Mouse (Mus musculus): ENCODE results near the gene Kxd1.

Gene Kxd1

DNA sequence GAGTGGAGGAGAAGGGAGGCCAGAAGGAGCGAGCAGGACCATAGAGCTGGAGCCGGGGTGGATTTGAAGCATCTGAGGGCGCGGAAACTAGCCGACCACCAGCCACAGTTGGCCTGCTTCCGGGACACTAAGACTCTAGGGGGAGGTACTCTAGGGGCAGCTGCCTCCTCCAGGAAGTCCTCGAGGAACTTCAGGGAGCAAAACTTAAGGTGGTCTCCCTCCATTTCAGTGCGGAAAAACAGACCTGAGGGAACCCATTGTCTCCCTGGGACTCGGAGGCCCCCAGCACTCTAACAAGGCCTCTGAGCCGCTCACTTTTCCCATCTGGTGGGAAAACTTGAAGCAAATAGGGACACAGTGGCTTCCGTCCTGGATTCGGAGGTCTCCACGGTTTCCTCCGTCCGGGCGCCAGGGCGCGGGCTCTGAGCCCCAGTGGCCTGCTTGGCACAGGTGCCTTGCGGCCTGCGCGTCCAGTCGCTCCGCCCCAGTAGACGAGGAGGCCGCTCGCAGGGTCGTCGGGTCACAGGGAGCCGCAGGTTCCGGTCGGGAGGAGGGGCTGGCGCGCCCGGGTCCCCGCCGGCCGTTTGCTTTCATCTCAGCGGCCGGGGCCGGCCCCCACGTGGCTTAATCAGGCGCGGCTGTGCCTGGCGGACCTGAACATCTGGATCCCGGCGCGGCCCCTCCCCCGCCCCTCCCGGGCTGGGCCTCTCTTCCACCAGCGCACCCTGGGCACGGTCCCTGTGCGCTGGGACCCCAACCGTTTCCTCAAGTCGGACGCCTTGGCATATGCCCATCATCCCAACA is 39.6 kb downstream of the Kxd1 start:
- in situ Hi-C loops (cut with MboI; ENCODE audit: low pct_unique_long_range_greater_than_20kb in 1 of 2, low sequenced_read_pairs in 2 of 2, unreplicated experiment in 1 of 2) = no loop called here

DNA sequence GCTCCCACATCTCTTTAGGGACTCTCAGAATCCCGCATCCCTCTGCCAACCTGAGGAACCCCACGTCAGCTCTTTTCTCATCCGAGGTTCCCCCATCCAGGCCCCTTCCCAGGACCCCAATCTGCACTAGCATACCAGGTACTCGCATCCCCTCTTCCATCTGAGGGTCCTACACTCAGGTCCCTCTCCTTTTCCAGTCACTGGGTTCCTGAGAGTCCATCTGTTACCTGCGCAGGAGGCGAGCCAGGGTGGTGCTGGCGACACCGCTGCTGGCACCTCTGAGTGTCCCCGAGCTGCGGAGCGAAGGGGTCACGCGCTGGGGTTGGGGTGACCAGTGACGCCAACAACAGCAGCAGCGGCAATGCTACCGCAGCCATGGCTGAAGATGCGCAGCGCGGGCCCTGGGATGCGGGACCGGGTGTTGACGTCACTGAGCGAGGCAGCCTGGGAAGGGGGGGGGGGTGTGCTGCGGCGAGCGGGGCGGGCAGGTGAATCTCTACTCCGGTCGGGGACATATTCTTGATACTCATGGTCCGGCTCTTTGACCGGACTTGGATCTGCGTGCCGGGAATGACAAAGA is 40.7 kb downstream of the Kxd1 start, which contains the start of gene Tmem59l:
Gene Tmem59l (minus strand): TSS at position 418 of the 580 bp plus-strand sequence.
- in situ Hi-C loops (cut with MboI; ENCODE audit: low pct_unique_long_range_greater_than_20kb in 1 of 2, low sequenced_read_pairs in 2 of 2, unreplicated experiment in 1 of 2) = no loop called here

DNA sequence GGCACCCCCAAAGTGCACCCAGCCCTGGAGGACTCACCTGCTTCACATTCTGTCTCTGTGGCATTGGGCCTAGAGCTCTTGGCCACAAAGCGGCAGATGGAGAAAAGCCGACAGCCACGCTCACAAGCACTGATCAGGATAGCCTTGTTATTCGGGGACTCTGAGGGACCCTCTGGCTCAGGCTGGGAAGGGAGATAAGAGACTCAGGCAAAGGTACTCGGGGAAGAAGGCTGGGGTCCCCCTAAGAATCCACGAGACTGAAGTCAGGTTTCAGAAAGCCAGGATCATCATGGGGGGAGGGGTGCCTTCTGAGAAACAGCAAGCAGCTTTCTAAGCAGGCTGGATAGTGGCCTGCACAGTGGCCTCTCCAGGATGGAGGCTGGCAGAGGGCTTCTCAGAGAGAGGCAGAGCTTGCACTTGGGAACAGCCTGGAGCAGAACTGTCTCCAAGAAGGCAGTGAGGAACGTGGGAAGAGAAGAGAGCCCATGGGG is 41.5 kb downstream of the Kxd1 start:
- in situ Hi-C loops (cut with MboI; ENCODE audit: low pct_unique_long_range_greater_than_20kb in 1 of 2, low sequenced_read_pairs in 2 of 2, unreplicated experiment in 1 of 2) = no loop called here

DNA sequence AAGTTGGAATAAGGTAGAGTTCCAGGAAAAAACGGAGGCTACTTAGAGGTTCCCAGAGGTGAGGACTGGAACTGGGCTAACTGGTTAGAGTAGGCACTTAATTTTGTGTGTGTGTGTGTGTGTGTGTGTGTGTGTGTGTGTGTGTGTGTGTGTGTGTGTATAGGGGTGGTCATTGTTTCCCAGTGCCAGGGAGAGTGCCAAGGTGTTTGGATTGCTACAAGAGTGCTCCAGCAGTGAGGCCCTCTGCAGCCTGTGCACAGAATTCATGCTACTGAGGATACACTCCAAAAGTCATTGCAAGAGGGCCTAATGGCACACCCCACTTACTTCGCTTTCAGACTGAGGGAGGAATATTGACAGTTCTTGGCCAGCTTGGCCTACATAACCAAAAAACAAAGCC is 44.8 kb downstream of the Kxd1 start:
- in situ Hi-C loops (cut with MboI; ENCODE audit: low pct_unique_long_range_greater_than_20kb in 1 of 2, low sequenced_read_pairs in 2 of 2, unreplicated experiment in 1 of 2) = no loop called here

DNA sequence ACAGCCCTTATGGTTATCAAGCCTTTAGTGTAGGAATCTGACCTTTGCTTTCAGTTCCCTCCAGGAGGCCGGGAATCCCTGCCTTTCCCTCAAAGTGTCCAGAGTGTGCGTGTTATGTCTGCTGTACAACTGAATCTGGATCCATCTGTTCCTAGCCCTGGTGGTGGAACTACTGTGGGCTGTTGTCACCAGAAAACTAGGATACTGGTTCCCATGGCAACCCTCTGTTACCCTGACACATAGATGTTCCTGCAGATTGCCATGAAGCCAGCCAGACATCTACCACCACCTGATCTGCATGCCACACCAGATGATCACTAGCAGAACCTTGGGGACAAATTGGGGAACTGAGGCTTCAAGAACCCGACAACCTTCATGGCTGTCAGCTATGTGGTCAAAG is 45.8 kb downstream of the Kxd1 start:
- in situ Hi-C loops (cut with MboI; ENCODE audit: low pct_unique_long_range_greater_than_20kb in 1 of 2, low sequenced_read_pairs in 2 of 2, unreplicated experiment in 1 of 2) = no loop called here

DNA sequence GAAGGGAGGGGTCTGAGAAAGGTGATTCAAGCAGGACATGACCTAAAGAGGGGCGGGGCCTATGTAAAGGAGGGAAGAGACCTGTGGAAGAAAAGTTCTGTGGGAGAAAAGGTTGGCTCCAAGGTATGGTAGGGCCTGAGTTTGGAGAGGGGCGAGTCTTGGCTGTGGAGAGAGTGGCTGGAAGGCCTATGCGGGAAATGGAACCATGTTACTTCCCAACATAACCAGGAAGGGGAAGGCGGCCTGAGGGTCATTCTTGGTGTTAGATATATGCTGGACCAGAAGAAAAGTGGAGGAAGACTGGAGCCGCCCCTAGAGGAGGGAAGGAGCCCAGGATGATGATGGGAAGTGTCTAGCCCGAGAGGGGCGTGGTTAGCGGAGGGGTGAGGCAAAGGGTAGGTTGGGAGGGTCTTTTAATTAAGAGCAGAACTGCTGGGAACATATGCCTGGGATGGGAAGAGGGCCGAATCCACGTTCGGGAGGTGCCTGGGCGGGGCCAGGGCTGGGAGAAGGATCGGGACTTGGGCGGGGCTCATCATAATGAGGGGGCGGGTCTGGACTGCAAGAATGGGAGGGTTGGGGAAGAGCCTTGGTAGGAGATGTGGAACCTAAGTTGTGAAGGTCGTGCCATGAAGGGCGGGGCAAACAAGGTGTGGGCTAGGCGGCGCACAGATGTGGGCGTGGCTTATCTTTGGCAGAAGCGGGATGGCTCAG is 50.3 kb downstream of the Kxd1 start:
- in situ Hi-C loops (cut with MboI; ENCODE audit: low pct_unique_long_range_greater_than_20kb in 1 of 2, low sequenced_read_pairs in 2 of 2, unreplicated experiment in 1 of 2) = no loop called here

DNA sequence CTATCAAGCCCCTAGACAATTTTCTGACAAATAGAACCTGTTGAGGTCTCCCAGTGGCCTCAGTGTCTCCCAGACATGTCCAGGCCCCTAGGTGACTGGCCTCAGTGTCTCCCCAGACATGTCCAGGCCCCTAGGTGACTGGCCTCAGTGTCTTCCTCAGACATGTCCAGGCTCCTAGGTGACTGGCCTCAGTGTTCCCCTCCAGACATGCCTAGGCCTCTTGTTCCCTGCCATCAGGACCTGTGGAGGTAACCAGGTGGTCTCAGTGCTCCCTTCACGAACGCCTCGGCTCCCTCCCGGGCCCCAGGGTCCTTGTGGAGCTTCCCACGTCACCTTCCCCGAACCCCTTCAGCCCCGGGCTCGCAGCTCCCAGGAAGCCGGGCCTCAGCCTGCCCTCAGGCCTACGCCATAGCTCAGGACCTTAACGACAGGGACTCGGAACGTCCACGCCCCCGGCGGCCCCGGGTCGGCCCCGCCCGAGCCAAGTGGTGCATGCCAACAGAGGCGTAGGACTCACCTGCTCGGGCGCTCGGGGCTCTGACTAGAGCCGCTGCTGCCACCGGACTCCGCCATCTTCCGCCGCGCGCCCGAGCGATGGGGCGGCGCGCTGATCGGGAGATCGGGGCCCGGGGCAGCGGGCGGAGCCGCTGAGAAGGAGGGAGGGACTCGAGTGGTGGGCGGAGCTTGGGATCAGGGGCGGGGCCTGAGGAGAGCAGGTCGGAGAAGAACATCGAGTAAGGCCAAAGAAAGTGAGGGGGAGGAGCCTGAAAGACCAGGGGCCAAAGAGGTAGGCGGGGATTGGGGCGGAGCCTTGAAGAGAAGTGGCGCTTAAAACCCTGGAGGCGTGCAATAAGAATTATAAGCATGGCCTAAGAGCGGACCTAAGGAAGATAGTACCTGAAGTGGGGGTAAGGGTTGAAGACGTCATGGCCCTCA is 51.2 kb downstream of the Kxd1 start, which contains the start of gene Klhl26:
Gene Klhl26 (minus strand): TSS at position 636 of the 936 bp plus-strand sequence.
- in situ Hi-C loops (cut with MboI; ENCODE audit: low pct_unique_long_range_greater_than_20kb in 1 of 2, low sequenced_read_pairs in 2 of 2, unreplicated experiment in 1 of 2) = no loop called here

DNA sequence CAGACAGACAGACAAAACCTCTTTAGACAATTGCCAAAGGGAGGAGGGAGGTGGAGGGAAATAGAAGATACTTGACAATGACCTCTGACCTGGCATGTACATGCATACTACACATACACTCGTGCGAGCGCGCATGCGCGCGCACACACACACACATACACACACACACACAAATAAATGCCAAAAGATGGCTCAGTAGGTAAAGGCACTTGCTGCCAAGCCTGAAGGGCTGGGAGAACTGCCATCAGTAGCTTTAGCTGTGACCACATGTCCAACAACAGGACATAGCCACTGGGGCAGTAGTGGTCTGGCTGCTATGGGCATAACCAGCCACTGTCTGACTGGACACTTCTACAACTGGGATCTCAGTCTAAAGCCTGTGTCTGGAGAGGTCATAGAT is 55.9 kb downstream of the Kxd1 start:
- in situ Hi-C loops (cut with MboI; ENCODE audit: low pct_unique_long_range_greater_than_20kb in 1 of 2, low sequenced_read_pairs in 2 of 2, unreplicated experiment in 1 of 2) = no loop called here

DNA sequence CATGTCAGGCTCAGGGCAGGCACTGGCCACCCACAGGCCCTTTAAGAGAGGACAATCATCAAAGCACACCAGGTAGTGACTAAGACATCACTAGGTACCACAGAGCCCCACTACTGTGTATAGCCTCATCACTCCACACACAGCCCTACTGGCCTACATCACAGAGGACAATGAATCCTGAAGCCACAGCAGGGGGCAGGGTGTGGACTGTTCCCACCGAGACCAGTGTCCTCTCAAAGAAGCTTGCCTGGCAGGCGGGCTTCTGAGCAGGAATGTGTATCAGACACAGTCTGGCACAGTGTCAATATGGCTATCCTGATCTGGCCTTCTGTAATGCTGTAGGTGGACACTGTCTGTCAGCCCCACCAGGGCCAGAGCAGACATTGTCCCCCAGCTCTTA is 57.8 kb downstream of the Kxd1 start:
- in situ Hi-C loops (cut with MboI; ENCODE audit: low pct_unique_long_range_greater_than_20kb in 1 of 2, low sequenced_read_pairs in 2 of 2, unreplicated experiment in 1 of 2) = no loop called here

DNA sequence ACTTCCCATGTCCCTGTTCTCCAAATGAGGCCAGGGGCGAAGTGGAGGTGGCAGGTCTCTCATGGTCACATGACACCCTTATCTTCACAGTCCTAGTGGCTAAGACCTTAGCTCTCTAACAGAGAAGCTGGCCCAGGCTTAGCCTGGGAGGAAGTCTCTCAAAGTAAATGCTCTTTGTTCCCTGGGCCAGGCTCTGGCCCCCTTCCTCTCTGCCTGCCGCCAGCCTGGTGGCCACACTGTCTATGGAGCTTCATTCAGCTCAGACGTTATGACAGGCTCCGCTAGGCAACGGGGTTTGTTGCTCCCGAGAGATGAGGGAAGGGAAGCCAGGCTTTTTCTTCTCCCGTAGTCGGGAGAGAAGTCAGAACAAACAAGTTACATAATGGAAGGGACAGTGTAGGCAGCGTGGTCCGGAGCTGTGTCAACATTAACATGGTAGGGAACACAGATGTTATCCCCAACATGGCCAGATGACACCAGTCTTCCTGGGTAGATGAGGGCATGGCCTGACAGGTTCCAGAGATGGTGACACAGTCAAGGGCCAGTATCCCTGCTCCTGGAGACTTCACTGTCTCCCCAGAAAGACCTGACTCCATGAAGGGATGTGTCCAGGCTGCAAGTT is 58.4 kb downstream of the Kxd1 start:
- in situ Hi-C loops (cut with MboI; ENCODE audit: low pct_unique_long_range_greater_than_20kb in 1 of 2, low sequenced_read_pairs in 2 of 2, unreplicated experiment in 1 of 2) = no loop called here

DNA sequence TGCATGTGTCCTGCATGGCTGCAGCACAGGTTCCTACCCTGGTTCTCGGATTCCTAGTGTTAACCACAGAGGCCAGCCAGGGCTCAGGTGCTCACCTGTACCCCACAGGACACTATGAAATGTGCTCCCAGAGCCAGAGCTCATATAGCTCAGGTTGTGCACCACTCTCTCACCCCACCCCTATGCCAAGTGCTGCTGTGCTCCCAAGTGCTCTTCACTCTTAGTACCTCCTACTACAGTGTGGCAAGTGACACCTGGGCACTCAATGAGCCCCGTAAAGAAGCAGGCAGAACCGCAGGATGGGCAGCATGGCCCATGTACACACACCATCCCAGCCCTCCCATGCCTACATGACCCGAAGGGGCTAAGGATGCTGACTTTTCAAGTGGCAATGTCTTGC is 59.0 kb downstream of the Kxd1 start:
- in situ Hi-C loops (cut with MboI; ENCODE audit: low pct_unique_long_range_greater_than_20kb in 1 of 2, low sequenced_read_pairs in 2 of 2, unreplicated experiment in 1 of 2) = no loop called here

DNA sequence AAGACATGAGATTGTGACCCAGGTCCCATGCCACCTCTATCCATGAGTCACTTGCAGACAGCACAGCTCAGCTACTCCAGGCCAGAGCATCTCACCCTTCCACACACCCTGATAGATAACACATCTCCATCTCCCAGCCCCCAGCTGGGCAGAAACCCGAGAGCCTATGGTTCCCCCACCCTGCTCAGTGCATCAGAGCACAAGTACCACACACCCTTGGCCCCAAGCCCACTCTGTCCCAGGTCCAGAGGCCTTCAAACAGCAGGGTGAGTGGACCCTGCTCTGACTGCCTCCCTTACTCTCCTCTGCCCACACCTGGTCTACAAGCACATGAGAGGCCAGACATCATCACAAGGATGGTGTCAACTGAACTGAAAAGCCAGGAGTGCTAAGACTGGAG is 59.8 kb downstream of the Kxd1 start:
- in situ Hi-C loops (cut with MboI; ENCODE audit: low pct_unique_long_range_greater_than_20kb in 1 of 2, low sequenced_read_pairs in 2 of 2, unreplicated experiment in 1 of 2) = no loop called here

DNA sequence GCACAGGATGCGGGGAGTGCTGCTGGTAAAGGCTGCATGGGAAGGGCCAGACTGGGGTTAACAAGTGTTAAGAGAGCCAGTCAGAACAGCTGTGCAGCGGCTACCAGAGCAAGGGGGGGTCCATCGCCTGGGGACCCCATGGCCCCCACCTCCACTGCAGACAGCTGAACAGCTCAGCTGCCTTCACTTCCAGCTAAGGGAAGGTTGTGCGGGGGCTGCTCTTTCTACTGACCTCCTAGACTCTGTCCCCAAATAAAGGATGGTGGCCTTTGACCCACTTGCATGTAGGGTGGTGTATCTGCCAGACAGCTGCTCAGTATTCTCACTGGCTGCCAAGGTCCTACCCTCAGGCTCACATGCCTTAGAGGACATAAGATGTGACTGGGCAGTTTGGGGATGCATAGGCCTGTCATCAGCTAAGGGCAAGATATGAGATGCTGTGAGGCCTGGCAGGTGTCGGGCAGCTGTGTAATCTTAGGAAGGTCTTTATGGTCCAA is 60.5 kb downstream of the Kxd1 start:
- in situ Hi-C loops (cut with MboI; ENCODE audit: low pct_unique_long_range_greater_than_20kb in 1 of 2, low sequenced_read_pairs in 2 of 2, unreplicated experiment in 1 of 2) = no loop called here

DNA sequence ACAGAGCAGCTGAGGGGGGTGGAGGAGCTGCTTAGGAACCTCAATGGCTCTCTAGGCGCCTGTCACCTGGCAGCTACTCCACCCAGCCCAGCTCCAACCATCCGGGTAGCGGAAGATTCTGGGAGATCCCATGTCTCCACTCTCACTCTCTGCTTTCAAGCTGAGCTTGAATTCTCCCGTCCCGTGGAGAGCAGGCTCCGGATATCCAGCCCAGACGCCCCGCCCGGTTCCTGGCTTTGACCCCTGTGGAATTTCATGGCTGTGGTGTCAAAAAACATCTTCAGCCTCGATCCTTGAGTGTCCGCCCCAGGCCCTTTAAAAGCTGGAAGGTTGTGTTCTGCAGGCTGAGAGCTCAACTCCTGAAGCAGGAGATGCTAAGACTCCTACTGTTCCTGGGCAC is 61.0 kb downstream of the Kxd1 start:
- in situ Hi-C loops (cut with MboI; ENCODE audit: low pct_unique_long_range_greater_than_20kb in 1 of 2, low sequenced_read_pairs in 2 of 2, unreplicated experiment in 1 of 2) = no loop called here

DNA sequence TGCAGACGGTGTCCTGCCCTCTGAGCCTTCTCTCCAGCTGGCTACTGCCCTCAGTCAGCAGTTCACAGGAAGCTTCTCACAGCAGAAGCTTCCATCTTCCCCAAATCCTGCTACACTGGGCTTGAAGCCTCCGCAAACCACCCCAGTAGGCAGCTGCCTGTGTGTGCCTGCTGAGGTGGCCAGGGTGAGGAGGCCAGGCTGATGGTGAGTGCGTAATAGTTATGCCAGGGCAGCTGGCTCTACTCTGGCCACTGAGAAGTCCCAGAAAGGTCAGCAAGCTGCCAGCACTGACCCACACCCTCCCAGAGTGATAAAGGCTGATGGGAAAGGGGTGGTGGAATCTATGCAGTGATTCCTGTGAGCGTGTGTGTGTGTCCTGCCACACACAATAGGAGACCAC is 61.5 kb downstream of the Kxd1 start:
- in situ Hi-C loops (cut with MboI; ENCODE audit: low pct_unique_long_range_greater_than_20kb in 1 of 2, low sequenced_read_pairs in 2 of 2, unreplicated experiment in 1 of 2) = no loop called here

DNA sequence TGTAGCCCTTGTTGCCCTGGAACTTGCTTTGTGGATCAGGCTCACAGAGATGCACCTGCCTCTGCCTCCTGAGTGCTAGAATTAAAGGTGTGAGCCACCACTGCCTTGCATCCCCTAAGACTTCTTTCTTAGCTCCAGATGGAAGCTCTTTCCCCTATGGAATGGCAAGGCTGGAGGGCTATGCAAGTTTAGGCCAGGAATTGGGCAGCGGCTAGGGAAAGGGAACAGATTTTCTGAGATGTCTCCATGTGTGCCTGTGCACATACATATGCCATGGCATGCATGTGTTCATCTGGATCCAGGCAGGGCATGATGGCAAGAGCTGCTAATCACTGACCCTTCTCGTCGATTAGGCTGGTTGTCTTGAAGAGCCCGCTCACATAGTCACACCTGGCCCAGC is 62.1 kb downstream of the Kxd1 start:
- in situ Hi-C loops (cut with MboI; ENCODE audit: low pct_unique_long_range_greater_than_20kb in 1 of 2, low sequenced_read_pairs in 2 of 2, unreplicated experiment in 1 of 2) = no loop called here

DNA sequence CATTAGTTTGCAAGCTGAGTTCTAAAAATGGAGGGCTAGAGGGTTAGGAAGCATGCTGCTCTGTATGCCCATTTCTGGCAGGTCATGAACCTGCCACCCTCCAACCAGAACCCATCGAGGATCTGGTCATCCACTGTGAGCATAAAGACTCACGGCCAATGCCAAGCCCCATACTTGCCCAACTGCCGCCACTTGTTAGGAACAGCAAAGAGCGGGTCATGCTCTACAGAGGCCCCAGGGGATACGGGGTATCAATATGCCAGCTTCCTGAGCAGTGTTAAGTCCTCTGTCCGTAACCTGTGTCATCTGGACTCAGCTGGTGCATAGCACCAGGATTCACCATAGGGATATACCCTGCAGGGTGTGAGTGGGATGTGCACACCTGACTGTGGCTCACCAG is 63.6 kb downstream of the Kxd1 start:
- in situ Hi-C loops (cut with MboI; ENCODE audit: low pct_unique_long_range_greater_than_20kb in 1 of 2, low sequenced_read_pairs in 2 of 2, unreplicated experiment in 1 of 2) = no loop called here

DNA sequence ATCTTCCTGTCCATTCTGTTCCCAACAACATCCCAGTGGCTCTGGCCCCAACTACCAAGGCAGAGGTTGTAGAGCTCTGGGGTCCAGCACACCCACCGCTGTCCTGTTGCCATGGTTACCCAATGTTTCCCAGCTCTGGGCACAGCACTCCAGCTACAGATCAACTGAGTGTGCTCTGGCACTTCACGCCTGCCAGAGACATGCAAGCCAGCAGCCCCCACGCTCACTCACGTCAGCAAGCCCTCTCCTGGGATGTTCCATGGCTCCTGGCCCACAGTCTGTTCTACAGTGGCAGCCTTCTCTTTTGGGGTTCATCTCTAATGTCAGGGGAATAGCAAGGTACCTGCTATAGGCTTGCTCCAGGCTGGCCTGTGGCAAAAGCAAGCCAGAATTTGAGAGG is 64.5 kb downstream of the Kxd1 start:
- in situ Hi-C loops (cut with MboI; ENCODE audit: low pct_unique_long_range_greater_than_20kb in 1 of 2, low sequenced_read_pairs in 2 of 2, unreplicated experiment in 1 of 2) = no loop called here
